Mouse (Mus musculus) thymus, adult 2 months (tissue): Measurements from ENCODE around the gene Gpalpp1.

Experiments used
- CTCF ChIP-seq: fragments of 200-500 bp; IDR thresholded peaks from 2 replicates; pipeline ENCODE4 v1.5.1; 2012; ENCODE audit warnings: mild to moderate bottlenecking, control low read depth, low read length, moderate library complexity, borderline replicate concordance; ENCODE audit not compliant: control insufficient read depth, poor library complexity, insufficient read depth; ENCODE audit errors: extremely low read depth
- POLR2A ChIP-seq: fragments of 200-500 bp; IDR thresholded peaks from 2 replicates; pipeline ENCODE4 v1.6.1; 2012; ENCODE audit warnings: mild to moderate bottlenecking, low read length, control low read depth, moderate library complexity; ENCODE audit not compliant: control insufficient read depth, poor library complexity, insufficient read depth; ENCODE audit errors: extremely low read depth

GRCm38 (mm10) chr14:76118963-76119362 is 8.4 kb upstream of the Gpalpp1 start:
- TF ChIP-seq CTCF (no peak), POLR2A (no peak)
